Comparison of ENCODE assay signal across 10 mouse cellular contexts in genomic region chr7:97247661-97248060, GRCm38 (mm10).
A peak's percentile ranks its signal among the peaks of the same experiment; 100 is the strongest.
DNase-seq lines count a peak whose midpoint lies in the region; ATAC-seq and TF ChIP-seq lines count a peak whose summit lies in the region.
"Had no signal": no experiment of that assay in that cellular context is flagged by ENCODE, and none has a peak within 500 bp of the region (broad histone marks: within the 10 kb centered on the region; RNA-seq: fewer than 3 reads in every experiment).

No protein-coding gene starts in this region.

- H3K4me2 ChIP-seq in midbrain, embryonic 11.5 days: no peak overlapping the region
- no peak overlapping the region for H3K4me2 ChIP-seq in midbrain, embryonic 16.5 days (ENCODE audit: low read length)
- H3K4me2 ChIP-seq in heart, embryonic 14.5 days (ENCODE audit: low read length): no peak overlapping the region
- H3K4me2 ChIP-seq in forebrain, embryonic 14.5 days (ENCODE audit: low read length): no peak overlapping the region
- H3K4me2 ChIP-seq in intestine, embryonic 16.5 days (ENCODE audit: low read depth, low read length): no peak overlapping the region
- H3K4me2 ChIP-seq: embryonic facial prominence, embryonic 13.5 days; limb, embryonic 13.5 days had no signal

- H3K27me3 ChIP-seq in midbrain, embryonic 11.5 days (ENCODE audit: control insufficient read depth, insufficient read depth, low read length): no peaks in the 10 kb centered on the region
- no peaks in the 10 kb centered on the region for H3K27me3 ChIP-seq in midbrain, embryonic 16.5 days (ENCODE audit: control insufficient read depth, insufficient read depth, low read depth, low read length)
- H3K27me3 ChIP-seq in heart, embryonic 14.5 days (ENCODE audit: control insufficient read depth, insufficient read depth, low read length): no peaks in the 10 kb centered on the region
- no peaks in the 10 kb centered on the region for H3K27me3 ChIP-seq in forebrain, embryonic 14.5 days (replicated peaks; ENCODE audit: control insufficient read depth, insufficient read depth, low read length)
- no peaks in the 10 kb centered on the region for H3K27me3 ChIP-seq in intestine, embryonic 16.5 days (replicated peaks; ENCODE audit: control insufficient read depth, insufficient read depth, low read length)
- H3K27me3 ChIP-seq: embryonic facial prominence, embryonic 13.5 days; limb, embryonic 13.5 days had no signal

- whole genome bisulfite sequencing in midbrain, embryonic 11.5 days: 73% methylated on average over 1 of the region's 1 CpGs
- 86% methylated on average over 1 of the region's 1 CpGs for WGBS in midbrain, embryonic 16.5 days
- WGBS in heart, embryonic 14.5 days: 50% methylated on average over 1 of the region's 1 CpGs
- WGBS in forebrain, embryonic 14.5 days: 81% methylated on average over 1 of the region's 1 CpGs
- 39% methylated on average over 1 of the region's 1 CpGs for WGBS in intestine, embryonic 16.5 days

- no peaks in the 10 kb centered on the region for H3K36me3 ChIP-seq in midbrain, embryonic 11.5 days (ENCODE audit: control insufficient read depth, insufficient read depth, low read length)
- H3K36me3 ChIP-seq in midbrain, embryonic 16.5 days (ENCODE audit: control insufficient read depth, insufficient read depth, low read length): no peaks in the 10 kb centered on the region
- H3K36me3 ChIP-seq in heart, embryonic 14.5 days (ENCODE audit: control insufficient read depth, insufficient read depth, low read length): no peaks in the 10 kb centered on the region
- no peaks in the 10 kb centered on the region for H3K36me3 ChIP-seq in forebrain, embryonic 14.5 days (ENCODE audit: control insufficient read depth, insufficient read depth, low read length)
- H3K36me3 ChIP-seq in intestine, embryonic 16.5 days (ENCODE audit: control insufficient read depth, insufficient read depth, low read length): no peaks in the 10 kb centered on the region
- H3K36me3 ChIP-seq: embryonic facial prominence, embryonic 13.5 days; limb, embryonic 13.5 days had no signal

- no peaks in the 10 kb centered on the region for H3K9me3 ChIP-seq in midbrain, embryonic 11.5 days (ENCODE audit: control insufficient read depth, low read length)
- no peaks in the 10 kb centered on the region for H3K9me3 ChIP-seq in midbrain, embryonic 16.5 days (replicated peaks; ENCODE audit: control insufficient read depth, low read length, poor library complexity, severe bottlenecking)
- H3K9me3 ChIP-seq in heart, embryonic 14.5 days (ENCODE audit: control insufficient read depth, low read length): no peaks in the 10 kb centered on the region
- no peaks in the 10 kb centered on the region for H3K9me3 ChIP-seq in forebrain, embryonic 14.5 days (replicated peaks; ENCODE audit: control insufficient read depth, low read length)
- H3K9me3 ChIP-seq in intestine, embryonic 16.5 days (ENCODE audit: control insufficient read depth, low read length): no peaks in the 10 kb centered on the region
- H3K9me3 ChIP-seq: embryonic facial prominence, embryonic 13.5 days; limb, embryonic 13.5 days had no signal

- intact Hi-C loops in gastrocnemius, adult 2 months (cut with DNase I): no loop called here

- H3K9ac ChIP-seq in midbrain, embryonic 11.5 days (ENCODE audit: low read length): no peak overlapping the region
- no peak overlapping the region for H3K9ac ChIP-seq in midbrain, embryonic 16.5 days (ENCODE audit: low read depth, low read length)
- no peak overlapping the region for H3K9ac ChIP-seq in heart, embryonic 14.5 days (ENCODE audit: low read length)
- H3K9ac ChIP-seq in forebrain, embryonic 14.5 days (ENCODE audit: low read length): no peak overlapping the region
- no peak overlapping the region for H3K9ac ChIP-seq in intestine, embryonic 16.5 days (ENCODE audit: low read depth, low read length)
- H3K9ac ChIP-seq: embryonic facial prominence, embryonic 13.5 days; limb, embryonic 13.5 days had no signal

- H3K4me3 ChIP-seq in midbrain, embryonic 11.5 days (ENCODE audit: low read depth, low read length): no peak overlapping the region
- no peak overlapping the region for H3K4me3 ChIP-seq in midbrain, embryonic 16.5 days (ENCODE audit: low read depth, low read length)
- peak overlapping the region; percentile 33 for H3K4me3 ChIP-seq in gastrocnemius, adult 2 months
- no peak overlapping the region for H3K4me3 ChIP-seq in heart, embryonic 14.5 days (ENCODE audit: control insufficient read depth in 1 of 2, insufficient read depth in 1 of 2, low read depth in 1 of 2, low read length in 2 of 2)
- no peak overlapping the region for H3K4me3 ChIP-seq in forebrain, embryonic 14.5 days (ENCODE audit: low read depth, low read length)
- H3K4me3 ChIP-seq in intestine, embryonic 16.5 days (ENCODE audit: low read length): no peak overlapping the region
- H3K4me3 ChIP-seq: embryonic facial prominence, embryonic 13.5 days; limb, embryonic 13.5 days had no signal

- DNase-seq in midbrain, embryonic 11.5 days (ENCODE audit: low spot score, missing footprints): peak; percentile 83
- peak; percentile 61 for DNase-seq in gastrocnemius, adult 2 months
- DNase-seq in lung, postnatal 10 days: peak; percentile 46
- DNase-seq in forebrain, embryonic 14.5 days (ENCODE audit: low spot score): no peak

- ATAC-seq in midbrain, embryonic 11.5 days (ENCODE audit: low FRiP score): no peak
- ATAC-seq in midbrain, embryonic 16.5 days: no peak
- ATAC-seq in heart, embryonic 14.5 days (ENCODE audit: insufficient number of reproducible peaks, insufficient read depth, low FRiP score, low read depth): no peak
- ATAC-seq in forebrain, embryonic 14.5 days: no peak
- no peak for ATAC-seq in inflammation-experienced regulatory T-cells, adult 6 months
- no peak for ATAC-seq in intestine, embryonic 16.5 days

- no peak for TF ChIP-seq CTCF in gastrocnemius, adult 2 months (IDR thresholded peaks at IDR 0.05)

- 0 out of 2 replicates have a peak, but pooled peaks cover 2% of the 10 kb centered on the region for H3K4me1 ChIP-seq in midbrain, embryonic 11.5 days (ENCODE audit: control insufficient read depth, insufficient read depth, low read length)
- H3K4me1 ChIP-seq in midbrain, embryonic 16.5 days (ENCODE audit: control insufficient read depth, insufficient read depth, low read length): peaks cover 8% of the 10 kb centered on the region
- H3K4me1 ChIP-seq in heart, embryonic 14.5 days (ENCODE audit: control insufficient read depth in 2 of 2, insufficient read depth in 2 of 2, low read length in 2 of 2): peaks cover 7 to 17% of the 10 kb centered on the region in 2 experiments
- H3K4me1 ChIP-seq in forebrain, embryonic 14.5 days (ENCODE audit: control insufficient read depth, insufficient read depth, low read length): peaks cover 5% of the 10 kb centered on the region; the same call in 1 of the 2 replicates
- peaks cover 3% of the 10 kb centered on the region; the same call in 1 of the 2 replicates for H3K4me1 ChIP-seq in intestine, embryonic 16.5 days (ENCODE audit: control insufficient read depth, insufficient read depth, low read length)
- H3K4me1 ChIP-seq: limb, embryonic 13.5 days had no signal

- H3K27ac ChIP-seq in midbrain, embryonic 11.5 days (ENCODE audit: low read depth, low read length): no peak overlapping the region
- H3K27ac ChIP-seq in midbrain, embryonic 16.5 days (ENCODE audit: low read length): no peak overlapping the region
- peak overlapping the region; percentile 88 for H3K27ac ChIP-seq in gastrocnemius, adult 2 months
- peak overlapping the region; percentile 51 to 56 for H3K27ac ChIP-seq in heart, embryonic 14.5 days (replicated peaks in 1 of 2; ENCODE audit: control insufficient read depth in 1 of 2, insufficient read depth in 1 of 2, low read depth in 2 of 2, low read length in 2 of 2)
- no peak overlapping the region for H3K27ac ChIP-seq in forebrain, embryonic 14.5 days (ENCODE audit: low read depth, low read length)
- H3K27ac ChIP-seq in intestine, embryonic 16.5 days (ENCODE audit: low read length): no peak overlapping the region
- H3K27ac ChIP-seq: embryonic facial prominence, embryonic 13.5 days; limb, embryonic 13.5 days had no signal

Comparison
In these comparisons a context has a peak if more than half of its experiments do, and no peak if none do; other contexts are left out.
1. H3K27ac ChIP-seq: peak in gastrocnemius, adult 2 months (single experiment) and heart, embryonic 14.5 days (2 of 2); none in midbrain, embryonic 11.5 days (single experiment), midbrain, embryonic 16.5 days (single experiment), forebrain, embryonic 14.5 days (single experiment) and intestine, embryonic 16.5 days (single experiment).